Mouse (Mus musculus): ENCODE data around the gene Ass1. TPM values are rescaled to one million over a fixed set of nuclear protein-coding genes. Genes with fewer than 3 reads are reported as not detected.

Ass1 gene
- polyA plus RNA-seq, 1 experiment from 2014 or later = 11.8 TPM

GRCm38 (mm10) chr2:31474686-31475085, 4.7 kb downstream of the Ass1 start:
- Histone ChIP-seq H3K27me3 (ENCODE audit: insufficient read depth, poor library complexity, severe bottlenecking) (peaks cover 62% of the 10 kb centered on the region), H3K36me3 (no peaks in the 10 kb centered on the region), H3K27ac (peak overlapping the region; percentile 46; the same call in 1 of the 2 replicates), H3K4me3 (no peak overlapping the region), H3K4me1 (replicated peaks) (peaks cover 54% of the 10 kb centered on the region), H3K9me3 (0 out of 2 replicates have a peak, but pooled peaks cover 6% of the 10 kb centered on the region)
- 55% methylated on average over 5 of the region's 5 CpGs for WGBS
- peak; percentile 57 for DNase-seq (ENCODE audit: low spot score)

GRCm38 (mm10) chr2:31476107-31476820, 6.3 kb downstream of the Ass1 start:
- 68% methylated on average over 10 of the region's 10 CpGs for WGBS
- no peak for DNase-seq (ENCODE audit: low spot score)
- Histone ChIP-seq H3K4me3 (no peak overlapping the region), H3K27me3 (ENCODE audit: insufficient read depth, poor library complexity, severe bottlenecking) (peaks cover 62% of the 10 kb centered on the region), H3K36me3 (no peaks in the 10 kb centered on the region), H3K9me3 (0 out of 2 replicates have a peak, but pooled peaks cover 6% of the 10 kb centered on the region), H3K27ac (no peak overlapping the region), H3K4me1 (replicated peaks) (peaks cover 39% of the 10 kb centered on the region)

DNA sequence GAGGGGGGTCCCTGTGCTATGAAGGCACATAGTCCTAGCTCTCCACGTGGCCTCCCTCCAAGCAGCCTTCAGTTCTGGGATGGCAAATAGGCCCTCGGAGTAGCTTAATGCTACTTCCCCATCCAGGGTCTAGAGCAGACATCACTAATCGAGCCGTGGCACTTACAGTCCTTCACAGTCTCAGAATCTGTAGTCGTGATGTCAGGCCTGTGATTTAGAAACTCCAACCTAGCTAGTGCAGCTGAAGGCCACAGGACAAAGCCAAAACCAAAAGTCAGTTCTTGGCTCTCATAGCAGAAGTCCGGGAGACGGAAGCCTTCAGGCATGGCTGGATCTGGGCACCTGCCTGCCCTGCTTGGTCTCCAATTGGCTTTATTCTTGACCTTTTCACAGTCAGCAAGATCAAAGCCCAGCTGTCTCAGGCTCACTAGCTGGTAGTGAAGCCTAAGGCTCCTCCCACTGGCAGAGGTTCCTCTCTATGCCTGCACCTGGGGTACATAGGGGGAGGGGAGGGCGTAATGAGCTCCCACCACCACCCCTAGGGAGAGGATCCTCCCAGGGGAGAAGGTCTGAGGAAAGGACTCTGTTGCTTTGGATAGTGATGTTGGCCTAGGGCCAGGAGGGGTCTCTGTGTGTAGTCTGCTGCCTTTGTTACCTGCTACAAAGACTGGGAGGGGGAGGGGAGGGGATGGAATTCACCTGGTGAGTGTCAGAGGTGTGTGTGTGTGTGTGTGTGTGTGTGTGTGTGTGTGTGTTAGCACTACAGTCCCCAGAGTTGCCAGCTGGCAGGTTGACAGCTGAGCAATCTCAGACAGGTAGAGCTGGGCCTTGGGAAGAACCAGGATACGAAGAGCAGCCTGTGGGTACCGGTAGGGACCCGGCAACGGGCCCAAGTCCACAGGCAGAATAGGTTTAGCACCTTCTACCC, 7.5 kb downstream of the Ass1 start:
- WGBS = 76% methylated on average over 12 of the region's 12 CpGs

DNA sequence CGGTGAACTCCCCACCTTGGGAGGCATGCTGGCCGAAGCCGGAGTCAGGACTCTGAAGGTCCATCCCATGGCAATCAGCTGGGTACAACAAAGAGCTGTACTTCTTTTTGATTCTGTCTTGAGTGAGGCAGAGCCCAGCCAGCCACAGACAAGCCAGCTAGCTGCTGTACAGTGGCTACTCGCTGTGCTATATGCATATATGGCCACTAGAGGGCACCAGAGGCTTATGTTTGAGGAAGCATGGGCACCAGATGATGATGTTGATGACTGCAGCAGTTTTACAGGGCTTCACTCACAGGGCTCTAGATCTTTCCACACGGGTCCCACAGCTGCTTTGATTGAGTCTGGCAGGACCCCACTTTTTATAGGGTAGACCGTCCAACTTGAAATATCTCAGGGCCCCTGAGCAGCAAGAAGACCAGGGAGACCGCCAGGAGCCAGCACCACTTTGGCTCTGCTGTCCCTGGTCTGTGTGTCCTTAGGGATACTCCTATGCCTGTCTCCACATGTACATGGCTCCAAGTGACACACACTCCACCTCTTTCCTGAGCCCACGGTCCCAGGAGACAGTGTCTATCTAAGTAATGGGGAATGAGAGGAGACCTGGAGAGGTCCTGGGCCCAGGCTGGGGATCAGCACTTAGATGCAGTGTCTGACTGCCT, 13.0 kb downstream of the Ass1 start:
- WGBS = 29% methylated on average over 8 of the region's 8 CpGs

More for the DNA sequence above, 7.5 kb downstream of the Ass1 start:
- DNase-seq (ENCODE audit: low spot score) = no peak
- H3K27me3 ChIP-seq (ENCODE audit: insufficient read depth, poor library complexity, severe bottlenecking) = peaks cover 62% of the 10 kb centered on the region
- H3K27ac ChIP-seq = no peak overlapping the region
- H3K4me1 ChIP-seq (replicated peaks) = peaks cover 32% of the 10 kb centered on the region
- 0 out of 2 replicates have a peak, but pooled peaks cover 6% of the 10 kb centered on the region for H3K9me3 ChIP-seq
- H3K4me3 ChIP-seq = no peak overlapping the region
- no peaks in the 10 kb centered on the region for H3K36me3 ChIP-seq

GRCm38 (mm10) chr2:31484187-31484586, 14.2 kb downstream of the Ass1 start:
- no peak overlapping the region for H3K4me3 ChIP-seq
- no peaks in the 10 kb centered on the region for H3K9me3 ChIP-seq
- H3K27ac ChIP-seq = no peak overlapping the region
- H3K27me3 ChIP-seq (ENCODE audit: insufficient read depth, poor library complexity, severe bottlenecking) = peaks cover 98% of the 10 kb centered on the region
- DNase-seq (ENCODE audit: low spot score) = peak; percentile 90
- WGBS = 23% methylated on average over 5 of the region's 5 CpGs
- peaks cover 40% of the 10 kb centered on the region for H3K4me1 ChIP-seq (replicated peaks)
- H3K36me3 ChIP-seq = no peaks in the 10 kb centered on the region

More for the DNA sequence above, 13.0 kb downstream of the Ass1 start:
- no peak overlapping the region for H3K4me3 ChIP-seq
- no peaks in the 10 kb centered on the region for H3K36me3 ChIP-seq
- peaks cover 94% of the 10 kb centered on the region for H3K27me3 ChIP-seq (ENCODE audit: insufficient read depth, poor library complexity, severe bottlenecking)
- H3K4me1 ChIP-seq (replicated peaks) = peaks cover 29% of the 10 kb centered on the region
- peak; percentile 87 for DNase-seq (ENCODE audit: low spot score)
- no peak overlapping the region for H3K27ac ChIP-seq
- no peaks in the 10 kb centered on the region for H3K9me3 ChIP-seq

DNA sequence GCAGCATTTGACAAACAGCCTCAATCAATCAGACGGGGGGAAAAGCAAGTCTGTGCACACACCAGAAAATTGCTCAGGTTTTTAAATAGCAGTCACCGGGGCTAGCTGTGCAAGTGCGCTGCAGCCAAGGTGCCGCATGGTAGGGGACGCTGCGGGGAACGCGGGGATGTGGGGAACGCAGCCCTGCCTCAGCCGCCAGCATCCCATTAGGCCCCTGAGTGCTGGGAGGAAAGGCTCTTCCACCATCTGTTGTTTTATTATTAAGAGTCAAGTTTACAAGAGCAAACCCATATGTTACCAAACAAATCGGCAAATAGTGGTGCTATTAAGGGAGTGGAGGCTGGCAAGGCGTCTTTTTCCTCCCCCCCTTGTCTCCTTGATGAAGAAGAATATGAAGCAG, 19.2 kb downstream of the Ass1 start:
- Histone ChIP-seq H3K27ac (no peak overlapping the region), H3K4me1 (replicated peaks) (peaks cover 64% of the 10 kb centered on the region), H3K4me3 (no peak overlapping the region), H3K36me3 (no peaks in the 10 kb centered on the region), H3K9me3 (peaks cover 2% of the 10 kb centered on the region; the same call in 1 of the 2 replicates), H3K27me3 (ENCODE audit: insufficient read depth, poor library complexity, severe bottlenecking) (peaks cover 100% of the 10 kb centered on the region)
- 41% methylated on average over 12 of the region's 12 CpGs for WGBS
- DNase-seq (ENCODE audit: low spot score) = no peak

GRCm38 (mm10) chr2:31490556-31490955, 20.5 kb downstream of the Ass1 start:
- peaks cover 64% of the 10 kb centered on the region for H3K4me1 ChIP-seq (replicated peaks)
- no peak overlapping the region for H3K27ac ChIP-seq
- DNase-seq (ENCODE audit: low spot score) = no peak
- WGBS = 83% methylated on average over 2 of the region's 2 CpGs
- peaks cover 2% of the 10 kb centered on the region; the same call in 1 of the 2 replicates for H3K9me3 ChIP-seq
- H3K4me3 ChIP-seq = no peak overlapping the region
- H3K27me3 ChIP-seq (ENCODE audit: insufficient read depth, poor library complexity, severe bottlenecking) = peaks cover 100% of the 10 kb centered on the region
- no peaks in the 10 kb centered on the region for H3K36me3 ChIP-seq

GRCm38 (mm10) chr2:31492308-31492707, 22.3 kb downstream of the Ass1 start:
- Histone ChIP-seq H3K27me3 (ENCODE audit: insufficient read depth, poor library complexity, severe bottlenecking) (peaks cover 100% of the 10 kb centered on the region), H3K4me3 (no peak overlapping the region), H3K36me3 (no peaks in the 10 kb centered on the region), H3K4me1 (replicated peaks) (peaks cover 76% of the 10 kb centered on the region), H3K9me3 (peaks cover 2% of the 10 kb centered on the region; the same call in 1 of the 2 replicates), H3K27ac (no peak overlapping the region)
- 96% methylated on average over 8 of the region's 8 CpGs for WGBS
- no peak for DNase-seq (ENCODE audit: low spot score)

DNA sequence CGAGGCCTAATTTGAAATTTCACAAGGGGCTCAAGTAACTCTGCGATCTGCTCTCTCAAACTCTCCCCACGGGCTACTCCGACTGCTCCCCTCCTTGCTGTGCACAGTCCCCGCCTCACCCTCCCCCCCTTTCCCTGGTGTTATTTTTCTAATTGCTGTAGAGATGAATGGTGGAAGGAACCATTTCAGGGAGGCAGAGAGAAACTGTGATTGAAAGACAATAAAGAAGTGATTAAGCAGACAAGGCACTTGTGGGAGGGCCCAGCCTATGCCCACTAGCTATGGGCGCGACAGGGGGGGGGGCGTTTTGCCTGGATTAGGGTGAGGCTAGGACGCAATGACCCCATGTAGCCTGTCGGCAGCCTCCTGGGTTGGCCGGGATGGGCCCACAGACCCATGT, 23.2 kb downstream of the Ass1 start:
- Histone ChIP-seq H3K27ac (peak overlapping the region; percentile 46; the same call in 1 of the 2 replicates), H3K4me1 (replicated peaks) (peaks cover 76% of the 10 kb centered on the region), H3K27me3 (ENCODE audit: insufficient read depth, poor library complexity, severe bottlenecking) (peaks cover 100% of the 10 kb centered on the region), H3K4me3 (no peak overlapping the region), H3K9me3 (peaks cover 2% of the 10 kb centered on the region; the same call in 1 of the 2 replicates), H3K36me3 (no peaks in the 10 kb centered on the region)
- no peak for DNase-seq (ENCODE audit: low spot score)
- WGBS = 54% methylated on average over 11 of the region's 11 CpGs

DNA sequence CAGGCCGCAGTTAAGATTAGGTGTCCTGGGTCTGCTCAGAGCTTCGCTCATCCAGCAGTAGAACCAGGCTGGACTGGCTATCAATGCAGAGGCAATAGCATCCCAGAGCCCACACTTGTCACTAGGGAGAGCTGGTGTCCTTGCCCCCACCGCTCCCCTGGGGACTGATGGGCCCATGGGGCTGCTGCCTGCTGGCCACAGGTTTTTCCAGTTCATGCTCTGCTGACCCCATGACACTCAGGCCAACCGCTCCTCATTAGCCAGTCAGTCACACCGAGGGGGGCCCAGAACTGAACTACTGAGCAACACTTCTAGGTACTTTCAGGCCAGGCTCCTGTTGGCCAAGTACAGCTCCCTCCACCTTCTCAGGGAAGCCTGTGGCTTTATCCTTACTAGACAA, 24.3 kb downstream of the Ass1 start:
- peaks cover 77% of the 10 kb centered on the region for H3K4me1 ChIP-seq (replicated peaks)
- H3K27me3 ChIP-seq (ENCODE audit: insufficient read depth, poor library complexity, severe bottlenecking) = peaks cover 100% of the 10 kb centered on the region
- DNase-seq (ENCODE audit: low spot score) = no peak
- H3K36me3 ChIP-seq = no peaks in the 10 kb centered on the region
- H3K4me3 ChIP-seq = 0 out of 2 replicates have a peak overlapping the region, but pooled peaks have one; percentile 16
- peak overlapping the region; percentile 78 for H3K27ac ChIP-seq
- WGBS = 46% methylated on average over 5 of the region's 5 CpGs
- H3K9me3 ChIP-seq = peaks cover 2% of the 10 kb centered on the region; the same call in 1 of the 2 replicates

DNA sequence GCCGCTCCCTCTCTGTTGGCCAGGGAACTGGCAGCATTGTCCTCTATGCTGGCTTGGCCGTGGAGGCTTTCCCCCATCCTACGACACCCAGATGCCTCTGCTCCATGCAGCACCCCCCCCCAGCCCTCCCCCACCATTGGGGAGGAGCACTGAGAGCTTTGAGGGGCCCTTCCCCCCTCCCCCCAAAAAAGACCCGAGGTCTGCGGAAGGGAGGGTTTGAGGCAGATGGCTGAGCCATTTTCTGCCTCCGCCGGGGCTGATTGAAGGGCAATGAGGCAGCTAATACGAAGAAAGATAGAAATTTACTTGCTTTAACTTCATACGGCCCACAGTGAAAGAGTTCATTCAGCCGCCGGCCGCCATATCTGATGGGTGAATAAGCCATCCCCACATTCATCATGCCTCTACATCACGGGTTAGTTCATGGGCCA, 25.1 kb downstream of the Ass1 start:
- WGBS = 43% methylated on average over 13 of the region's 13 CpGs
- 0 out of 2 replicates have a peak overlapping the region, but pooled peaks have one; percentile 16 for H3K4me3 ChIP-seq
- peaks cover 2% of the 10 kb centered on the region; the same call in 1 of the 2 replicates for H3K9me3 ChIP-seq
- no peaks in the 10 kb centered on the region for H3K36me3 ChIP-seq
- peak overlapping the region; percentile 78 for H3K27ac ChIP-seq
- DNase-seq (ENCODE audit: low spot score) = peak; percentile 72
- H3K27me3 ChIP-seq (ENCODE audit: insufficient read depth, poor library complexity, severe bottlenecking) = peaks cover 100% of the 10 kb centered on the region
- peaks cover 77% of the 10 kb centered on the region for H3K4me1 ChIP-seq (replicated peaks)

GRCm38 (mm10) chr2:31496141-31496540, 26.1 kb downstream of the Ass1 start:
- 58% methylated on average over 1 of the region's 1 CpGs for WGBS

More at GRCm38 (mm10) chr2:31496141-31496540, 26.1 kb downstream of the Ass1 start:
- H3K4me1 ChIP-seq (replicated peaks) = peaks cover 88% of the 10 kb centered on the region
- peaks cover 100% of the 10 kb centered on the region for H3K27me3 ChIP-seq (ENCODE audit: insufficient read depth, poor library complexity, severe bottlenecking)
- no peak overlapping the region for H3K27ac ChIP-seq
- no peak overlapping the region for H3K4me3 ChIP-seq
- no peaks in the 10 kb centered on the region for H3K36me3 ChIP-seq
- H3K9me3 ChIP-seq = peaks cover 2% of the 10 kb centered on the region; the same call in 1 of the 2 replicates
- no peak for DNase-seq (ENCODE audit: low spot score)
